Mouse (Mus musculus) CD4-positive, CD25-positive, alpha-beta regulatory T cell, adult 2 months (primary cell): ENCODE measurements around the gene Lyz2.
"Not testable (repeated sequence)": the region's sequence is repeated elsewhere in the genome, so short reads cannot be mapped to it uniquely, and the experiment has no call there.

Experiments
- DNase-seq: peaks from one replicate; pipeline ENCODE4 v3.0.0-alpha.2; 2012; ENCODE audit warnings: low read depth, low spot score

The Lyz2 gene

GRCm38 (mm10) chr10:117284578-117285520 is 2.7 kb upstream of the Lyz2 start:
- DNase-seq: no peak

DNA sequence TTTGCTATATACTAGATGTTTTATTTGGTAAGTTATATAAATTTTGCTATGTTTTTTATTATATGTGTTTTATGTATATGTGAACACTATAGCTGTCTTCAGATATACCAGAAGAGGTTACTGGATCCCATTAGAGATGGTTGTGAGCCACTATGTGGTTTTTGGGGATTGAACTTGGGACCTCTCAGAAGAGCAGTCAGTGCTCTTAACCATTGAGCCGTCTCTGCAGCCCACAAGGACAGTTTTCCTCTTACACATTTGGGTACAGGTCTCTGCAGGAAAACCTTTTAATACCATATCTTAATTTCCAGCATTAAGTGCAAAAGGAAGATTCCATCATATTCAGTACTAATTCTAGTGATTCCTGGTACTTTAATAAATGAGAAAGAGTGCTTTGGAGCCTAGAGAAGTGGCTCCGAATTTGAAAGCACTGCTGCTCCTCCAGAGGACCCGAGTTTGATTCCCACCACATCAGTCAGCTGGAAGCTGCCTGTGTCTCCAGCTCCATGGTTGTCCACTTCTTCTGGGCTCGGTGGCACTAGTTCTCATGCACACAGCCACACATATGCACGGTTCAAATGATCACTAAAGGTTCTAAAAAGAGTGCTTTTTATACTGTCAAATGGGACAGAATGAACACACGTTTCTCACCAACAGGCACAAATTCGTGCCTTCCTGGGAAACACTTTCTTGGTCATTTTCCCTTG is 1.9 kb upstream of the Lyz2 start:
- no peak for DNase-seq

GRCm38 (mm10) chr10:117283196-117283595 is 1.1 kb upstream of the Lyz2 start:
- not testable (repeated sequence) for DNase-seq

DNA sequence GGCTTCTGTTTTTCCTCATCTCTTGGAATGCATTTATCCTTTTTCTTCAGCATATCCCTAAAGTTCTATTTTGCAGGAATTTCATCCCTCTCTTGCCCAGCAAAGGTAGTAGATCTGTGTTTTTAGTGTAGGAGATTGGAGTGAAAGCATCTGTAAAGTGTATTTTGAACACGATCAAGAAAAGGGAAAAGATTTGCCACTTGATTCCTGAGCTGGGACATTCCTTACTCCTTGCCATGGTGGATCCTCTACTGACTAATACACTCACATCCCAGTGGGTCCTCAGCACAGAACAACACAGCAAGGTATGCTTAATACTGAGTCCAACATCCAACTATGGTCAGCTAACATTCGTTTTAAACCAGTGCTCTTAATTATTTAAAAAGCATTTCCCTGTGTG is 430 bp upstream of the Lyz2 start:
- DNase-seq: no peak

GRCm38 (mm10) chr10:117281381-117281920 is 670 bp downstream of the Lyz2 start:
- no peak for DNase-seq

DNA sequence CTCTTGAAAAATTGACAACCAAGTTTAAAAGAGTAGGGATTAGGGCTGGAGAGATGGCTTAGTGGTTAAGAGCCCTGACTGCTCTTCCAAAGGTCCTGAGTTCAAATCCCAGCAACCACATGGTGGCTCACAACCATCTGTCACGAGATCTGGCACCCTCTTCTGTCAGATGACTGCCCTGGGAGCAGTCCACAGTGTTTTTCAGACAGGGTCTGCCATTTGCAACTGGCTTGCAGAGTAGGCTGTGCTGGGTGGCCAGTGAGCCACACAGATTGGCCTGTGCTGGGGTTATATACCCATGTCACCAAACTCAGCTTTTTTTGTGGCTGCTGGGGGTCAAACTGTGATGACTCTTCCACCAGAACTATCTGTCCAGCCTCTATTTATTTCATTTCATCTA is 2.1 kb downstream of the Lyz2 start:
- DNase-seq: no peak

- DNase-seq: not testable (repeated sequence)
Measured at GRCm38 (mm10) chr10:117278510-117278909, 3.6 kb downstream of the Lyz2 start.

DNA sequence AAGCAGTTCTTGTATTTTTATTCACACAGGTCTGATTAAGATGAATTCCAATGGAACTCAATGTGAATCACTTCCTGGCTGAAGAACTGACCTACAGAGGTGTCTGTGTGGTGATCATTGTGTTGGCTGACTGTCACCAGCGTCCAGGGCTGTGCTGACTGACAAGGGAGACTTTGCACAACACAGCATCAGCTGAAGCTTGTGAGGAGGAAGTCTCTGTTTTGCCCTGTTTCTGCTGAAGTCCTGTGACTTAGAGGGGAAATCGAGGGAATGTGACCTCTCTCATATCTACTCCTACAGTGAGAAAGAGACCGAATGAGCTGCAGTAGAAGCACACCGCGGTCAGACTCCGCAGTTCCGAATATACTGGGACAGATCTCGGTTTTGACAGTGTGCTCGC is 4.3 kb downstream of the Lyz2 start:
- DNase-seq: not testable (repeated sequence)

DNA sequence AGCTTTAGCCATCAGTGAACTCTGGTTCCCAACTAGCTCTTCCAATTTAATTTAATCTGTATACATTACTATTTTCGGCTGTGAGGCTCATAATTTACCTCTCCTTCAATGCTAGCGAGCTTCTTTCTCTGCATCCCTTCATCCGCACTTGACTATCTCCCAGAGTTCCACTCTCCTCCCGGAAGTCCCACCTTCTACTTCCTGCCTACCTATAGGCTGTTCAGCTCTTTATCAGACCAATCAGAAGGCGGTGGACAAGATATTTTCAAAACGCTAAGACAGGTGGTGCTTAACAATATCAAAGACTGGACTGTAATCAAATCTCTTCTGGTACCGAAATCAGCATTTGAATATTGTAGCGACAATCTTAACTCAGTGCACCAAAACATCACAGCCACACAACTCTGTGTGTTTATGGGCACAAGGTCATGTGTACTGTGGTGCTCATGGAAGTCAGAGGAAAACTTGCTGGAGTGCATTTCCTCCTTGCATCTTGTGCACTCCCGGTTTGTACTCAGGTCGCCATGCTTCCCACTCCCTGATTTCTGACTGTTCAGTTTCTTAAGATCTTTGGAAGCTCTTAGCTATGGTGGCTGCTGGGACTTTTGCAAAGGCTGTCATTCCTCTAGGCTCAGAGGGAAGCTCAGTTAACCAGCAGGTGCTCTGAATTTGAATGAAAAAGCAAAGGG is 6.3 kb downstream of the Lyz2 start:
- DNase-seq: no peak

DNA sequence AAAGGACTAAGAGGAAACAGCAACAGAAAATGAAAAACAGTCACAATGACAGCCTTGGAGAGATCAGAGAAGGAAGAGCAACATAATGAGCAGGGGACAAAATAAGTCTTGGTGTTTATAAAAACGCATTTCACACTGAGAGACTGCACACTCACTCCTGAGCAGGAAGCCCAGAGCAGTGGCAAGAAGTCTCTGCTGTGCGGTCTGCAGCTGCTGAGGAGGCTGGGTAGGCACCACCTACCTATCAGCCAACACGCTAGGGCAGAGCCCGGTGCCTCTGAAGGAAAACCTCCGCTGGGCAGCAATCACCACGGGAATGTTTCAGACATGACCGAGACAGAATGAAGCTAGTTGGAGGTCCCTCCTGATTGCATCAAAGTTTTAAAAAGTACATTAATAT is 7.5 kb downstream of the Lyz2 start:
- not testable (repeated sequence) for DNase-seq

GRCm38 (mm10) chr10:117272023-117272422 is 10.1 kb downstream of the Lyz2 start:
- DNase-seq: peak; percentile 26

DNA sequence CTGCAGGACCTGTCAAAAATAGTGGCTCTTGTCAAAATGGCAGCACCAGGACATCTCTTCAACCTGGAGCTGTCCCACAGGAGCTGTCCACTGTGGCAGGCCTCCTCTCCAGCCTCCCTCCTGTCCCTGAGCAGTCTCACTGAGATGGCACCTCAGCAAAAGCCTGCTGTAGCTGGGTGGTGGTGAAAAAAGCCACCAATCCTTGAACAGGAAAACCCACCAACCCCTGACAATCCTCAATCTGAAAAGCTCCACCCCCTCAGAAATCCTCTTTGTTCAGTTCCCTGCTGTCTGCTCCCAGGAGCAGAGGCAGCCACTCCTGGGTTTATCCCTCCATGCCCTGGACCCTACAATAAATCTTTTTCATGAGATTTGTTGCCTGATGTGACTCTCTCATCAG is 22.3 kb downstream of the Lyz2 start:
- no peak for DNase-seq

DNA sequence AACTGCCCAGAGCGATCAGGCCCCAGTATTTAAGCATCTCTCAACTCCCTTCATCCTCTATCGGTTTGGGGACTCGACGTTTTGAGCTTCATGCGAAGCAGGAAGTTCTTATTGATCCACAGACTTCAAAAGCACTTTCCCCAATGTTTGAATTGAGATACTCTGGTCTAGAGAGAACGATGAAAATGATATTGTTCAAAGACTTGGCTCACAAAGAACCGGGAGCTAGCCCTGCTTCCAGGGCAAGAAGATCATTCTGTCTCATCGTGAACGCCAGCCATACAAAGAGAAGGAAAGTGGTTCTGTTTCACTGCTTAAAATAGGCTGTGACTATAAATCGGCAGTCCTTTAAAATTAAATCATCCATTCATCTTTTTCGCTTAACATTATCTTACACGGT is 43.5 kb downstream of the Lyz2 start, which contains the start of gene 9530003J23Rik:
Gene 9530003J23Rik (minus strand): TSS at position 101 of the 400 bp plus-strand sequence.
- DNase-seq: no peak

- no peak for DNase-seq
Measured at GRCm38 (mm10) chr10:117235866-117236265, 46.3 kb downstream of the Lyz2 start.

- no peak for DNase-seq
Measured at GRCm38 (mm10) chr10:117234825-117235224, 47.3 kb downstream of the Lyz2 start.

DNA sequence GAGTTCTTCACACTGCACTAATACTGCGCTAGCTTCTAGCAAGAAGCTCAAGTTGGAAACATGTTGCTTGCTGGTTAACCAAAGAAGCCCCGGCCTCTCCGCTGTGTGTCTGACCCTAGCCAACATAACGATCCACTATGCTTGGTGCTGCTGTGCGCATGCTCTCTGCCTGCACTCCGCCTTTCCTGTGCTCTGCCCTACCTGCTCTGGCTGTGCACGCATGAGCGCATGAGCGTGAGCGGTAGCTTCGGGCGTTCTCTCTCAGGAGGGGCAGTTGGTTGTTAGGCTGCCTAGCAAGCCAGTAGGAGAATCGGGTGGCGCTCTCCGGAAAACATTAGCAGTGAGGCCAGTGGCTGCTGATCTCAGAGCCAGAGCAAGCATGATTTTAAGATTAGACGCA is 52.3 kb downstream of the Lyz2 start:
- DNase-seq: peak; percentile 40
